Mouse (Mus musculus): Measurements from ENCODE around the gene Fmod. TPM values are rescaled to one million over a fixed set of nuclear protein-coding genes. Genes with fewer than 3 reads are reported as not detected.

The Fmod gene
- total and polyA plus RNA-seq, 3 experiments: not detected

GRCm38 (mm10) chr1:134095033-134095612 lies 58.1 kb downstream of the Fmod start:
- Histone ChIP-seq H3K36me3 (replicated peaks in 1 of 2; ENCODE audit: control insufficient read depth in 1 of 2, insufficient read depth in 1 of 2, low read length in 1 of 2) (no peaks in the 10 kb centered on the region), H3K79me2 (replicated peaks; ENCODE audit: control insufficient read depth, extremely low read depth, insufficient read depth, poor library complexity, severe bottlenecking) (no peaks in the 10 kb centered on the region), H3K4me2 (ENCODE audit: insufficient read depth, low read depth, poor library complexity, severe bottlenecking) (no peak overlapping the region), H3K27me3 (replicated peaks) (peaks cover 55% of the 10 kb centered on the region), H3K4me3 (replicated peaks in 1 of 3; ENCODE audit: low read depth in 2 of 3, low read length in 2 of 3, poor library complexity in 1 of 3) (no peak overlapping the region), H3K4me1 (ENCODE audit: control insufficient read depth in 1 of 2, insufficient read depth in 2 of 2) (peaks cover 22 to 50% of the 10 kb centered on the region in 2 experiments), H3K9me3 (replicated peaks; ENCODE audit: low read length) (no peaks in the 10 kb centered on the region), H3K9ac (ENCODE audit: insufficient read depth, low read depth) (no peak overlapping the region), H3K27ac (ENCODE audit: insufficient read depth, low read depth) (no peak overlapping the region)
- DNase-seq (ENCODE audit: extremely low read depth): no peak
- in situ Hi-C loops (cut with MboI; ENCODE audit: low pct_ligation_motif_present, low pct_unique_long_range_greater_than_20kb, low sequenced_read_pairs): no loop called here
- dilution Hi-C loops (cut with MboI; ENCODE audit: extremely low pct_ligation_motif_present, extremely low pct_unique_long_range_greater_than_20kb, low sequenced_read_pairs): no loop called here
- no peak for TF ChIP-seq RCOR1 (conservative IDR thresholded peaks at IDR 0.05; ENCODE audit: low read depth, low read length)

GRCm38 (mm10) chr1:134095721-134096120 lies 58.7 kb downstream of the Fmod start:
- no peak for DNase-seq (ENCODE audit: extremely low read depth)
- Histone ChIP-seq H3K27me3 (replicated peaks) (peaks cover 58% of the 10 kb centered on the region), H3K4me3 (replicated peaks in 1 of 3; ENCODE audit: low read depth in 2 of 3, low read length in 2 of 3, poor library complexity in 1 of 3) (no peak overlapping the region), H3K27ac (ENCODE audit: insufficient read depth, low read depth) (no peak overlapping the region), H3K4me2 (ENCODE audit: insufficient read depth, low read depth, poor library complexity, severe bottlenecking) (no peak overlapping the region), H3K4me1 (ENCODE audit: control insufficient read depth in 1 of 2, insufficient read depth in 2 of 2) (peaks cover 22 to 50% of the 10 kb centered on the region in 2 experiments), H3K36me3 (replicated peaks in 1 of 2; ENCODE audit: control insufficient read depth in 1 of 2, insufficient read depth in 1 of 2, low read length in 1 of 2) (no peaks in the 10 kb centered on the region), H3K79me2 (replicated peaks; ENCODE audit: control insufficient read depth, extremely low read depth, insufficient read depth, poor library complexity, severe bottlenecking) (no peaks in the 10 kb centered on the region), H3K9ac (ENCODE audit: insufficient read depth, low read depth) (no peak overlapping the region), H3K9me3 (replicated peaks; ENCODE audit: low read length) (no peaks in the 10 kb centered on the region)
- TF ChIP-seq IRF4 (IDR thresholded peaks at IDR 0.05; ENCODE audit: low read depth, low read length) (no peak), POLR2AphosphoS2 (IDR thresholded peaks at IDR 0.05; ENCODE audit: low read depth, low read length) (no peak), PAX5 (IDR thresholded peaks at IDR 0.05; ENCODE audit: low read length) (no peak), NRF1 (IDR thresholded peaks at IDR 0.05; ENCODE audit: low read depth, low read length) (no peak), RAD21 (IDR thresholded peaks at IDR 0.05; ENCODE audit: low read depth, low read length) (no peak), ETS1 (conservative IDR thresholded peaks at IDR 0.05; ENCODE audit: low read depth, low read length) (no peak), JUN (IDR thresholded peaks at IDR 0.05; ENCODE audit: insufficient read depth, low read depth, low read length) (no peak), EP300 (IDR thresholded peaks at IDR 0.05; ENCODE audit: low read length) (no peak), ZKSCAN1 (IDR thresholded peaks at IDR 0.05; ENCODE audit: borderline replicate concordance, low read depth, low read length) (no peak), TBP (conservative IDR thresholded peaks at IDR 0.05; ENCODE audit: low read depth, low read length) (no peak), USF2 (conservative IDR thresholded peaks at IDR 0.05; ENCODE audit: low read depth, low read length) (no peak), SMC3 (IDR thresholded peaks at IDR 0.05; ENCODE audit: low read depth, low read length) (no peak), MYC (IDR thresholded peaks at IDR 0.05; ENCODE audit: low read depth, low read length) (no peak), MAX (IDR thresholded peaks at IDR 0.05; ENCODE audit: low read length) (no peak), ZC3H11A (IDR thresholded peaks at IDR 0.05; ENCODE audit: low read depth, low read length) (no peak), CHD2 (IDR thresholded peaks at IDR 0.05; ENCODE audit: low read length) (no peak), HCFC1 (IDR thresholded peaks at IDR 0.05; ENCODE audit: low read depth, low read length) (no peak), MAZ (IDR thresholded peaks at IDR 0.05; ENCODE audit: low read depth, low read length) (no peak)
- dilution Hi-C loops (cut with MboI; ENCODE audit: extremely low pct_ligation_motif_present, extremely low pct_unique_long_range_greater_than_20kb, low sequenced_read_pairs) (no loop called here), in situ Hi-C loops (cut with MboI; ENCODE audit: low pct_ligation_motif_present, low pct_unique_long_range_greater_than_20kb, low sequenced_read_pairs) (no loop called here)
